Comparison of ENCODE assay signal across 22 mouse cellular contexts in the genomic region with DNA sequence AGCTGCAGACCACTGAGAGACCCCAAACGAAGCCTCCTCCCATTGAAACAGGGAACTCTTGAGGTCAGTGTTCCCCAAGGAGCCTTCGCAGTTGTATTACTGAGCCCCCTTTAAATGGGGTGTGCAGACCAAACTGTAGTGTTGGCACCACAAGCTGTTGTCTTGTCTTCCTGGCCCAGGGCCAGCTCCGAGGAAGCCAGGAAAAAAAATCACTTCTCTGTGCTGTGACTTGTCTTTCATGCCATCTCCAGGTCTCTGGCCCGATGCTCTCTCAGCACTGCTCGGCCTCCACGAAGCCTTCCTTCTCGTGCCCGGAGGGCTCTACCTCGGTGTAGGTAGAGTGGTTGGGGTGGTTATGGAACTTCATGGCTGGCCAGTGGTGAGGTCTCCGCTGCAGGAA. TPM values are rescaled to one million over a fixed set of nuclear protein-coding genes. Genes with fewer than 3 reads are reported as not detected.
DNase-seq lines count a peak whose midpoint lies in the region; ATAC-seq and TF ChIP-seq lines count a peak whose summit lies in the region.
"Had no signal": no experiment of that assay in that cellular context is flagged by ENCODE, and none has a peak within 500 bp of the region (broad histone marks: within the 10 kb centered on the region; RNA-seq: fewer than 3 reads in every experiment).

No protein-coding gene starts in this region.

- no peaks in the 10 kb centered on the region for H3K36me3 ChIP-seq in forebrain, embryonic 14.5 days (ENCODE audit: control insufficient read depth, insufficient read depth, low read length)
- no peaks in the 10 kb centered on the region for H3K36me3 ChIP-seq in forebrain, embryonic 10.5 days (replicated peaks)
- H3K36me3 ChIP-seq in midbrain, postnatal 0 days (ENCODE audit: insufficient read depth, low read length): no peaks in the 10 kb centered on the region
- H3K36me3 ChIP-seq in midbrain, embryonic 13.5 days: no peaks in the 10 kb centered on the region
- H3K36me3 ChIP-seq: embryonic facial prominence, embryonic 10.5 days; forebrain, embryonic 15.5 days; heart, embryonic 10.5 days; hindbrain, embryonic 13.5 days; intestine, embryonic 15.5 days had no signal

- ATAC-seq in forebrain, embryonic 14.5 days: no peak
- ATAC-seq in midbrain, postnatal 0 days (ENCODE audit: low FRiP score): no peak
- ATAC-seq in midbrain, embryonic 13.5 days: no peak
- ATAC-seq: CD4-positive, CD25-positive, alpha-beta regulatory T cell, adult 4 months; forebrain, embryonic 15.5 days; intestine, embryonic 15.5 days had no signal

- H3K9ac ChIP-seq in forebrain, embryonic 14.5 days (ENCODE audit: low read length): no peak overlapping the region
- no peak overlapping the region for H3K9ac ChIP-seq in midbrain, postnatal 0 days (replicated peaks; ENCODE audit: low read length, poor library complexity, severe bottlenecking)
- H3K9ac ChIP-seq in midbrain, embryonic 13.5 days (replicated peaks): no peak overlapping the region
- H3K9ac ChIP-seq: forebrain, embryonic 15.5 days; hindbrain, embryonic 13.5 days; intestine, embryonic 15.5 days had no signal

- DNase-seq in adrenal gland, adult 2 months: peak; percentile 47
- no peak for DNase-seq in adrenal gland, adult 8-10 months
- peak; percentile 9 for DNase-seq in forebrain, embryonic 14.5 days (ENCODE audit: low spot score)
- no peak for DNase-seq in forebrain, embryonic 10.5 days (ENCODE audit: extremely low spot score, low spot score)
- peak; percentile 9 for DNase-seq in midbrain, postnatal 0 days (ENCODE audit: low spot score)
- DNase-seq in adrenal gland, postnatal 36 days: peak; percentile 38 to 39
- no peak for DNase-seq in layer of hippocampus, postnatal 36 days
- DNase-seq: B cell, adult 2 months; cerebellum, adult 11 months; cerebellum, adult 9-10 months; gastrocnemius, postnatal 10 days; heart, adult 18-20 months; heart, postnatal 10 days; heart, postnatal 4 days had no signal

- no peak for TF ChIP-seq CTCF in midbrain, postnatal 0 days (IDR thresholded peaks at IDR 0.05)

- H3K4me2 ChIP-seq in forebrain, embryonic 14.5 days (ENCODE audit: low read length): no peak overlapping the region
- H3K4me2 ChIP-seq in midbrain, postnatal 0 days (ENCODE audit: low read depth, low read length, poor library complexity, severe bottlenecking): no peak overlapping the region
- no peak overlapping the region for H3K4me2 ChIP-seq in midbrain, embryonic 13.5 days (replicated peaks)
- H3K4me2 ChIP-seq: forebrain, embryonic 15.5 days; hindbrain, embryonic 13.5 days; intestine, embryonic 15.5 days had no signal

- WGBS in forebrain, embryonic 14.5 days: 88% methylated on average over 10 of the region's 10 CpGs
- 95% methylated on average over 10 of the region's 10 CpGs for WGBS in forebrain, embryonic 10.5 days
- 85% methylated on average over 10 of the region's 10 CpGs for WGBS in midbrain, postnatal 0 days
- WGBS in midbrain, embryonic 13.5 days: 94% methylated on average over 10 of the region's 10 CpGs

- H3K27ac ChIP-seq in forebrain, embryonic 14.5 days (ENCODE audit: low read depth, low read length): no peak overlapping the region
- H3K27ac ChIP-seq in forebrain, embryonic 10.5 days: no peak overlapping the region
- no peak overlapping the region for H3K27ac ChIP-seq in midbrain, postnatal 0 days (ENCODE audit: low read depth, low read length)
- H3K27ac ChIP-seq in midbrain, embryonic 13.5 days: no peak overlapping the region
- H3K27ac ChIP-seq: embryonic facial prominence, embryonic 10.5 days; forebrain, embryonic 15.5 days; heart, embryonic 10.5 days; hindbrain, embryonic 13.5 days; intestine, embryonic 15.5 days had no signal

- no peaks in the 10 kb centered on the region for H3K9me3 ChIP-seq in forebrain, embryonic 14.5 days (replicated peaks; ENCODE audit: control insufficient read depth, low read length)
- no peaks in the 10 kb centered on the region for H3K9me3 ChIP-seq in forebrain, embryonic 10.5 days
- H3K9me3 ChIP-seq in midbrain, postnatal 0 days (ENCODE audit: low read length): no peaks in the 10 kb centered on the region
- H3K9me3 ChIP-seq in midbrain, embryonic 13.5 days: no peaks in the 10 kb centered on the region
- H3K9me3 ChIP-seq: embryonic facial prominence, embryonic 10.5 days; forebrain, embryonic 15.5 days; G1E; heart, embryonic 10.5 days; hindbrain, embryonic 13.5 days; intestine, embryonic 15.5 days had no signal

- H3K27me3 ChIP-seq in forebrain, embryonic 14.5 days (replicated peaks; ENCODE audit: control insufficient read depth, insufficient read depth, low read length): no peaks in the 10 kb centered on the region
- H3K27me3 ChIP-seq in forebrain, embryonic 10.5 days (ENCODE audit: poor library complexity, severe bottlenecking): no peaks in the 10 kb centered on the region
- no peaks in the 10 kb centered on the region for H3K27me3 ChIP-seq in midbrain, postnatal 0 days (ENCODE audit: insufficient read depth, low read length)
- H3K27me3 ChIP-seq in midbrain, embryonic 13.5 days: no peaks in the 10 kb centered on the region
- H3K27me3 ChIP-seq: forebrain, embryonic 15.5 days; hindbrain, embryonic 13.5 days; intestine, embryonic 15.5 days had no signal

- no peaks in the 10 kb centered on the region for H3K4me1 ChIP-seq in forebrain, embryonic 14.5 days (ENCODE audit: control insufficient read depth, insufficient read depth, low read length)
- no peaks in the 10 kb centered on the region; the same call in 1 of the 2 replicates for H3K4me1 ChIP-seq in forebrain, embryonic 10.5 days
- H3K4me1 ChIP-seq in midbrain, postnatal 0 days (ENCODE audit: insufficient read depth, low read length): no peaks in the 10 kb centered on the region
- no peaks in the 10 kb centered on the region for H3K4me1 ChIP-seq in midbrain, embryonic 13.5 days (replicated peaks)
- H3K4me1 ChIP-seq: embryonic facial prominence, embryonic 10.5 days; forebrain, embryonic 15.5 days; heart, embryonic 10.5 days; hindbrain, embryonic 13.5 days; intestine, embryonic 15.5 days had no signal

- H3K4me3 ChIP-seq in forebrain, embryonic 14.5 days (ENCODE audit: low read depth, low read length): no peak overlapping the region
- no peak overlapping the region for H3K4me3 ChIP-seq in forebrain, embryonic 10.5 days
- no peak overlapping the region for H3K4me3 ChIP-seq in midbrain, postnatal 0 days (ENCODE audit: low read depth, low read length)
- no peak overlapping the region for H3K4me3 ChIP-seq in midbrain, embryonic 13.5 days (replicated peaks)
- H3K4me3 ChIP-seq: embryonic facial prominence, embryonic 10.5 days; forebrain, embryonic 15.5 days; heart, embryonic 10.5 days; hindbrain, embryonic 13.5 days; intestine, embryonic 15.5 days had no signal

RNA-seq across cellular contexts. Expression of a gene that starts 40.3 kb away (rescaled TPM):
- total RNA-seq in adrenal gland, adult 2 months (2021): 1 to 10 TPM in 1 of 2 experiments, under 1 TPM in 1; 0.78 to 1.0 TPM
- polyA plus RNA-seq in adrenal gland, adult 2 months (2012; rRNA removed): 0.21 TPM in 1 of 2 replicates, not detected in the other
- 1 to 10 TPM in 3 of 4 experiments, under 1 TPM in 1; 0.94 to 1.8 (median 1.2) TPM for total RNA-seq in adrenal gland, adult 8-10 months (2022)
- polyA plus RNA-seq in forebrain, embryonic 14.5 days (2014; fragmentation: Nextera tagmentation; extraction: Ambion mirVana): 0.40 and 0.65 TPM in 2 replicates
- polyA plus RNA-seq in forebrain, embryonic 10.5 days (2016; fragmentation: Nextera tagmentation; extraction: Ambion mirVana): 0.64 and 0.91 TPM in 2 replicates
- 0.38 and 0.80 TPM in 2 replicates for total RNA-seq in midbrain, postnatal 0 days (2014; rRNA removed)
- 0.33 and 0.88 TPM in 2 replicates for polyA plus RNA-seq in midbrain, postnatal 0 days (2015; fragmentation: Nextera tagmentation; extraction: Ambion mirVana)
- polyA plus RNA-seq in midbrain, embryonic 13.5 days (2015; fragmentation: Nextera tagmentation; extraction: Ambion mirVana): 0.59 and 0.74 TPM in 2 replicates
- total RNA-seq in adrenal gland, postnatal 36 days (2021): 1 to 10 TPM in 1 of 2 experiments, under 1 TPM in 1; 0.63 to 1.6 TPM
- 1 to 10 TPM; 1.5 to 2.1 TPM for total RNA-seq in layer of hippocampus, postnatal 36 days (2021)
- polyA plus RNA-seq: G1E had no signal

Comparison
In these comparisons a context has a peak if more than half of its experiments do, and no peak if none do; other contexts are left out.
1. DNase-seq: peak in adrenal gland, adult 2 months (single experiment), forebrain, embryonic 14.5 days (single experiment), midbrain, postnatal 0 days (single experiment) and adrenal gland, postnatal 36 days (2 of 2); none in adrenal gland, adult 8-10 months (single experiment), forebrain, embryonic 10.5 days (single experiment) and layer of hippocampus, postnatal 36 days (0 of 2).